Mouse (Mus musculus) induced T-regulatory cell, adult 2 months (primary cell): ENCODE measurements around the gene Zfhx2.
A peak's percentile ranks its signal among the peaks of the same experiment; 100 is the strongest.

Source experiments
- DNase-seq: peaks from one replicate; pipeline ENCODE4 v3.0.0-alpha.2; 2012; ENCODE audit warnings: low read depth

Gene Zfhx2

DNA sequence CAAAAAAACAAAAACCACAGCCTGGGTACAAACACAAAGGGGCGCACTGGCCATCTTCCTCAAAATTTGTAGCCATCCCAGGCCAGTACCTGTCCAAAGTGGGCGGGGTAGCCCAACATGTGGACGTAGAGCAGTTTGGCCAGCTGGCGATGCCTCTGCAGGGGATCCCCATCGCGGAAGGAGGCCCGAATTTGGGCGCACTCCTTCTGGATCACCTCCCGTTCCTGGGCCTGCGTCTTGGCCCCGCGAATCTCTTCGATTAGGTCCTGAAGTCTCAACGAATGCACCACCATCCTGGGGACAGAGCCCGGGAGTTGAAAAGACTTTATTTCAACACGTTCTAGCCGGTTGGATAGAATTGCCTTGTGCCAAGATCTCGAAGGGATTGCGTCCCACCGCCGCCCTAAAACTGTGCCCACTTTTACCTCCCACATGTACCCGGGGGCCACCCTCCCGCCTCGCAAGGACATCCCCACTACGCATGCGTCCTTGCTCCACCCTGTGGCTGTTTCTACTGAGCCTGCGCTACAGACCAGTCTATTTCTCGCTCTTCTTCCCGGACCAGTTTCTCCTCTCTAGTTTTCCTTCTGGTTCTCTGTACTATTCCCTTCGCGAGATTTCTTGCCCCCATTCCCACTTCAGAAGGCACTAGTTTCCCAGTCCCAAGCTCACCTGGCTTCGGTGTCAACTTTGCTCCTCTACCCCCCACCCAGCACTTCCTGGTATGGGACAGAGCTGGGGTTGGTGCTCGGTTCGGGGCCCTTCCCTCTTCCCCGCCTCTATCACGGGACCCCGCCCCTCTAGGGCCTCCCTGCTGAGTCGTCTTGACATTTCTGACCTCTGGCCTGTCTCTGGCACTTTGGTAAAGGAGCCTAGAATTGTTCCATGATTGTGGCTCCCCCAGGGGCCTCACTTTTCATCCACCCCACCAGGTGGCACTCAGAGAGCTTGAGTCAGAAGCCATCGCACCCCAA, 14.0 kb upstream of the Zfhx2 start, which contains the start of gene Ap1g2:
TSS of gene Ap1g2 (minus strand) at position 758 of the 974 bp plus-strand sequence.
- DNase-seq: peak; percentile 93

DNA sequence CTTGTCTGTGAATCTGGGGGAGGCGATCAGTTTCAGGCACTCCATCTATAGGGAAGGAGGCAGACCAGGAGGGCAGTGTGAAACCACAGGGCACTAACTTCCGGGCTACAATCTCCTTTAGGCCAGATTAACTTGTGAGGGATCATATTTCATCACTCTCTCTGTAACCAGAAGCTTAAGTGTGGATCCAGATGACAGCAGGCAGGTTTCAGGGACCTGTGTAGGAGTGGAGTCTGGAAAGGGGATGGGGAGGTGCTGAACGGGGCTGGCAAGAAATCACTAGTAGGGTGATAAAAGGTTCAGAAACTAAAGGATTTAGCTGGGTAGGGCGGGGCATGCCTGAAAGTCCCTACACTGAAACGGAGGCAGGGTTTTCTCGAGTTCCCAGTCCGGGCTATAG, 13.3 kb upstream of the Zfhx2 start:
- DNase-seq: no peak

DNA sequence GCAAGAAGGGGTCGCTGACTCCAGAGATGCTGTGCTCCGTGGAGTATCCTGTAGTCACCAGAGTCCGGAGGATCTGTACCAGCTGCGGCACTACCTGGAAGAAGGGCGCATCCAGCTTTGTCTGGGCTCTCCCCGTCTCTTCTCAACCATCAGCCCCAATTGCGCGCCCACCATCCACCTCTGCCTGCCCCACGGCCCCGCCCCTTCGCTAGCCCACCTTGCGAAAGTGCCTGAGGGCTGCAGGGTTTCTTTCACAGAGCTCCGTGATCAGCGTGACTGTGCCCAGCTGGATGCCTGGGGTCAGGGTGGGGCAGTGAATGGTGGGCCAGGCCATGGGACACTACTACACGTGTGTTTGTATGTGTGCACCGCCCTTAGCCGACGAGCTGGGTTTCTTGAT, 12.2 kb upstream of the Zfhx2 start:
- DNase-seq: no peak

DNA sequence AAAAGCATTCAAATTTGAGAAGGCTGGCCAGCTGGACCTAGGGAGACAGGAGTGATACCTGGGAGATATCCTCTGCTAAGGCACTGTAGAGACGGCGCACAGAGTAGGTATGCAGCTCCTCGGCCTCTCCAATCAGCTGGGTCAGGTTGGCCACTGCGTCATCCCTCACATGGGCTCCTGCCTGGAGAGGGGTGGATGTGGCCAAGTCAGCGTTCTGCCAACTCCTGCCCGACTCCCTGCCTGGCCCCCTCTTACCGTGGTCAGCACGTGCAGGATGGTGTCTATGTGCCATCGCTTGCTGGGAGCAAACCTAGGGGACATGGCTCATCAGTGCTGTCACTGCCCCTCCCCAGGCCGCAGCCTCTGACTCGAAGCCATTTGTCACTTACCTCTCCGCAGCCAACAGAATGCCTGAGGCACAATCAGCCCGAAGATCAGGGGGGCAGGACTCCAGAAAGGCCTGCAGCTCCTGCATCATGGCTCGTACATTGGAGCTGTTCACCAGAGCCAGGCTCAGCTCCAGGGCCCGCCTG, 10.2 kb upstream of the Zfhx2 start:
- no peak for DNase-seq

- DNase-seq: peak; percentile 80
Measured at GRCm38 (mm10) chr14:55101592-55101991, 9.5 kb upstream of the Zfhx2 start.

DNA sequence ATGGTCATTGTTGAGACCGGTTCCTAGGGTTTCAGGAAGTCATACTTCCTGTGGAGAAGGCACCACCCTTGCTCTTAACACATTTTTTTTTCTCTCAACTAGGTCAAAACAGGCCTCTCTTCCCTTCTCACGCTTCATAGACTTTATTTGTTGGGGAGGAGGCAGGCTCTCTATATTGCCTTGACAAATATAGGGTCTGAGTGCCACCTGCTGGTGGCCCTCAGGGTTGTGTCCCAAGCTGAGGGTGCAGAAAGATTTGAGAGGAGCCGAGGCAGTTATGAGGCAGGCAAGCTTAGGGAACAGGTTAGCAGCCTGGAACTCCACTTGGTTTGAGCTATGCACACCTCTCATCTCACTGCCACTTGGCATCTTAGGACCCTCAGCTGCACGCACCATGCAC, 5.9 kb upstream of the Zfhx2 start:
- peak; percentile 93 for DNase-seq

DNA sequence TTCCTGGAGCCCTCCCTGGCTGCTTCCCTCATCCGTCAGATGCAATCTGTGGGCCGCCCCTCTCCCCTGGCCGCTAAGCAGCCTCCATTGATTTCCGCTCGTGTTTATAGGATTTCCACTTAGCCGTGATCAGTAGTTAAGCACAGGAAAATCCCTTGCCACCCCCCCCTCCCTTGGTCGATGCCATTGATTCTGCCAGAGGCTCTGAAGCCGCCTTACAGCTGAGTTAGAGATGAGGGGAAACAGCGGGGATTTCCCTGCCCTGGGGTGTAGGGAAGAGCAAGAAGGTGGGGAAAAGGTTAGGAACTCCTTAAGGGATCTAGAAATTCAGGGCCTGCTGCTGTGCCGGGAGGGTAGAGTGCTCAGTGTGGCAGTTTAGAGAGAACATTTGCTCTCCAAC, 5.5 kb upstream of the Zfhx2 start:
- peak; percentile 83 for DNase-seq

DNA sequence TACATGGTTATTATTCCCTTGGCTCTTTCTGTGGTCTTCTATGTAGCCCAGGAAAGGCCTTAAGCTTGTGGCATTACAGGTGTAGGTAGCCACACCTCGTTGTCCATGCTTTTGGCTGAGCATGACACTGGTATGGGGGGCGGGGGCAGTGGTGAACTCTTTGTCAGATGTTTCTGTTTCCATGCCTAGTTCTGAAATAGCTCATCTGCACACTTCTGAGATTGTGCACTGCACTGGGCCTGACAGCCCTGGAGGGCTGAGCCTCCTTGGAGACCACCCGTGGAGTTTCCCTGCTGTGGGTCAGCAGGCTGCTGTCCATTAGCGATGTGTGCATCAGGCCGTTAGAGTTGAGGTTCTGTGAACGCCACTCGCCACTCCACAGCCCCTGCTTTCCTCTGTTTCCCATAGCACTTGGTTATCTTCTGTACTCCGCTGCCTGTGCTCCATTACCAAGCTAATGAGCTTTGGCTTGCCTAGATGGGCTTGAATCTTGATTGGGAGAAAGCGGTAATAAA, 4.5 kb upstream of the Zfhx2 start:
- peak; percentile 52 for DNase-seq

- peak; percentile 50 for DNase-seq
Measured at GRCm38 (mm10) chr14:55095671-55096070, 3.5 kb upstream of the Zfhx2 start.

DNA sequence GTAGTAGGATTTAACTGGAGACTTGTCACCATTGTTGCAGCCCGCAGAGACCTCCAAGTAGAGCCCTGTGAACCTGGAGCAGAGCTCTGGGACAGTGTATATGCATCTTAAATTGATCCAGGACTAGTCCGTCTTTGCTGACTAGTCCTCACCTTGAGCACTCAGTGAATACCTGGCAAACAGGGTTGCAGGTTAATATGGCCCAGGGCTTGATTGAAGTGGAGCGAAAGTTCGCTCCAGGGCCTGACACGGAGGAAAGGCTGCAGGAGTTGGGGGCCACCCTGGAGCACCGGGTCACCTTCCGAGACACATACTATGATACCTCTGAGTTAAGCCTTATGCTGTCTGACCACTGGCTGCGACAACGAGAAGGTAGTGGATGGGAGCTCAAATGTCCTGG, 3.1 kb upstream of the Zfhx2 start:
- DNase-seq: no peak

DNA sequence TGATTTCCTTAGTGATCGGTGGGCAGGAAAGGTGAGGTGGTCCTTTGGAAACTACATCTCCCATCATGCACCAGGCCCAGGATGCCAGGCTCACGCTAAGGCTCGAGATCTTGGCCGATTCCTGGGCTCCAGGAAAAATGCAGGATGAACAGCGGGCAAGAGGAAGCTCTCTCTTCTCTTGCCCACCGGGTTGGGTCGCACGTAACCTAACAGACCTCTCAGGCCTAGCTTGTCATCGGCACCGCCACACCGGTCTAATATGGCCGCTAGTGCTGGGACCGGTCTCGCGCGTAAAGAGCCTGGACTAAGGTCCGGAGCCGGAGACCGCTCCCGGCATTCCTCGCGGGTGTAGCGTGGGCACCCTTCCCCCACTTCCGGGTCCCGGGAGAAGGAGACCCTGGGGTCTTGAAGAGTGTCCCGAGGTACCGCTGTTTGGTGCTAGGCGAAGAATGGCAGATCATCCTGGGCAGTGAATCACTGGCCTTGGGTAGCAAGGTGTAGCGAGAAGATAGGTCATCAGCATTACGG, 2.6 kb upstream of the Zfhx2 start, which contains the start of gene Thtpa:
TSS of gene Thtpa (plus strand) at position 81 of the 528 bp plus-strand sequence.
- peak; percentile 82 for DNase-seq

GRCm38 (mm10) chr14:55093927-55094326, 1.8 kb upstream of the Zfhx2 start:
- DNase-seq: peak; percentile 72

GRCm38 (mm10) chr14:55091209-55091865, 787 bp downstream of the Zfhx2 start:
- no peak for DNase-seq

DNA sequence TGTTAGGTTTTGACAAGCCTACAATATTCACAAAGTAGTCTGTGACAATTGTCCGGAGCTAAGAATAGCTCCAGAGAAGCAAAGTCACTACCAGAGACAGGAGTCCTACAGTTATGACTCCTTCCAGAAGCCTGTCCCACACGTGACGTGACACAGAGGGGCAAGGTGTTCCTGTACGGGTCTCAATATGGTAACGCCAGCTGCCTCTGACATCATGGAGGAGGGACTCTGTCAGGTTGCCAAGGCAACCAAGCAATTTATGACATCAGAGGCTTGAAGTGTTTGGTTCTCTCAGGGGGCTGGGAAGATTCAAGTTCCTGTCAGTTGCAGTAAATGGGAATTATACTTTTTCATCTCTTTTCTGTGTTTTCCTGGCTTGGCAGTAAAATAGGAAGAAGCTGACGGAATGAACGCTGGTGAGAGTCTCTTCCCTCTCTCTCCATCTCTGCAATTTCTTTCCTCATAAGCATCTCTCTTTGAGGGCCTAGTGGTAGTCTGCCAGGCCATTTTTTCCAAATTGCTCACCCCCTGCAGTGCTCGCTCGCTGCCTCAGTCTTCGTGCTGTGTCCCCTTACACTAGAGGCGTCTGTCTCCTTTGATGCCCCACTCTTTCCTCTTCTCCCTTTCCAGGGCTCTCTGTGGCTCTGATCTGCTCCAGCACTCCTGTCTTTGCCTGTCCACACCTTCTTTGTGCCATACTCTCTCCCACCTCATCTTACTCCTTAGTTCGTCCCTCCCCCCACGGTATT, 2.8 kb downstream of the Zfhx2 start:
- peak; percentile 55 for DNase-seq

GRCm38 (mm10) chr14:55086009-55086514, 6.1 kb downstream of the Zfhx2 start:
- no peak for DNase-seq

- no peak for DNase-seq
Measured at GRCm38 (mm10) chr14:55085324-55086008, 6.7 kb downstream of the Zfhx2 start.

DNA sequence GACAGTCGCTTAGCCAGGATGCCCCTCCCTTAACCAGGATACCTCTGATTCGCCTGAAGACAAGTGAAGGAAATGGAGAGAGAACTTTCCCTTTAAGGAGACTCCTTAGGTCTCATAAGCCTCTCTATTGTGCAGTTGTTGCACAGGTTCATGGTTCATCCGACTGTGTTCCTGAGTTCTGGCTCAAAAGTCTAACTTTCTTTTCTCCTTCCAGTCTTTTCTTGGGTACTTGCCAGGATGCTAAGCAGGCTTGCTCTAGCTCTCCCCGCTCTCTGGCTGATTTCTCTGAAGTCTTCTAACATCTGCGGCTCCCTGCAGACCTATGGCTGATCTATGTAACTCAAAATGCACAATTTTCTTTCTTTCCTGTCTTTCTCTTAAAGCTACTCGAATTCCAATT, 8.6 kb downstream of the Zfhx2 start:
- DNase-seq: no peak

- no peak for DNase-seq
Measured at GRCm38 (mm10) chr14:55081105-55081504, 11.0 kb downstream of the Zfhx2 start.

DNA sequence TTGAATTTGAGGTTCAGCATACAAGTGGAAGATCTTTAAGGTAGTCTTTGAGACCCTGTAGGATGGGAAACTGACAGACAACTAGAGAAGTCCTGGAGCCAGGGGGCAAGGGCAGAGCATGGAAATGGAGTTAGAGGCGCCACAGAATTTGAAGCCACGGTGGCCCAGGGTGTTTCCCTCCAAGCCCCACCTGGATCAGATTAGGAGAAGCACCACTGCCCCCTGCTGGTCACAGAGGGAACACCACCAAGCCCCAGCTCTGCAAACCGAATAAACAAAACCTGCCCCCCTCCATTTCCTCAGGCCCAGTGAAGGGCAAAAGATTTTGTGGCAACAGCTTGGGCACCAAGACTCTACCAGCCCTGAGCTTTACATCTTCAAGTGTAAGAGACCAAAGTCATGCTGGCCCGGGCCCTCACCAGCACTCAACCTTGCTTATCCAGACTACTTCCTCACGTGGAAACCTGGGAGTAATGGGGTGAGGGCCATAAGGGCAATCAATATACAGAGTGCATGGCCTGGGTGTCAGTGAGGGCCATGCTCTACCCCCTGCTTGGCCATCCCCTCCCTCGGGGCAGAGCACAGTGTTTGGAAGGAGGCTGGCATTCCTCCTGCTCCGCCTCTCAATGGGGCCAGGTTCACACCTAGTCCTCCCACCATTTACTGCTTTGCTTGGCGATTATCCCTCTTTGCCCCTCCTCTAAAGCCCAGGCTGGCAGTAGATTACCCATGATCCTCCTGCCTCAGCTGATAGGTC, 12.7 kb downstream of the Zfhx2 start:
- DNase-seq: peak; percentile 88
